Mouse (Mus musculus) forebrain, embryonic 10.5 days (tissue): ENCODE results near the gene Cul7. TPM values are rescaled to one million over a fixed set of nuclear protein-coding genes. Genes with fewer than 3 reads are reported as not detected.
A peak's percentile ranks its signal among the peaks of the same experiment; 100 is the strongest.

Source experiments
- DNase-seq: peaks from one replicate; pipeline ENCODE4 v3.0.0-alpha.2; 2017; ENCODE audit warnings: low spot score; ENCODE audit errors: extremely low spot score
- H3K27ac ChIP-seq: fragments of 300-500 bp; sonication (generic); 2 replicates; pipeline ENCODE4 v1.5.1; 2016; ENCODE audit warnings: mild to moderate bottlenecking
- H3K27me3 ChIP-seq: fragments of 300-500 bp; sonication (generic); 2 replicates; pipeline ENCODE4 v1.6.1; 2016; ENCODE audit warnings: mild to moderate bottlenecking; ENCODE audit not compliant: poor library complexity, severe bottlenecking
- H3K36me3 ChIP-seq: fragments of 300-500 bp; sonication (generic); replicated peaks from 2 replicates; pipeline ENCODE4 v1.6.1; 2016; ENCODE audit warnings: mild to moderate bottlenecking, moderate library complexity
- H3K4me1 ChIP-seq: fragments of 300-500 bp; sonication (generic); 2 replicates; pipeline ENCODE4 v1.6.1; 2016
- H3K4me3 ChIP-seq: fragments of 300-500 bp; sonication (generic); 2 replicates; pipeline ENCODE4 v1.5.1; 2016; ENCODE audit warnings: mild to moderate bottlenecking, moderate library complexity
- H3K9me3 ChIP-seq: fragments of 300-500 bp; sonication (generic); 2 replicates; pipeline ENCODE4 v1.6.1; 2016; ENCODE audit warnings: mild to moderate bottlenecking, moderate library complexity
- WGBS: fragments of 180-500 bp; shearing (Covaris S2); methylation state at CpG from one replicate; pipeline ENCODE4 v1.1.7; 2016; 5-methylcytosine and 5-hydroxymethylcytosine counted together
- polyA plus RNA-seq: library from polyadenylated mRNA; unstranded; fragments of >200 nt; fragmentation: Nextera tagmentation; extraction: Ambion mirVana; gene quantifications from 2 replicates; pipeline ENCODE4 v1.2.1, GENCODE M21; 2016

Gene Cul7
- polyA plus RNA-seq, 1 experiment from 2014 or later: 40.9 TPM

- Histone ChIP-seq H3K9me3 (no peaks in the 10 kb centered on the region), H3K27ac (peak overlapping the region; percentile 96), H3K4me3 (peak overlapping the region; percentile 94), H3K4me1 (peaks cover 55% of the 10 kb centered on the region), H3K36me3 (peaks cover 31% of the 10 kb centered on the region), H3K27me3 (no peaks in the 10 kb centered on the region)
- no peak for DNase-seq
- 5% methylated on average over 40 of the region's 41 CpGs for WGBS
Observed at GRCm38 (mm10) chr17:46703971-46704886, 54.1 kb downstream of the Cul7 start.

DNA sequence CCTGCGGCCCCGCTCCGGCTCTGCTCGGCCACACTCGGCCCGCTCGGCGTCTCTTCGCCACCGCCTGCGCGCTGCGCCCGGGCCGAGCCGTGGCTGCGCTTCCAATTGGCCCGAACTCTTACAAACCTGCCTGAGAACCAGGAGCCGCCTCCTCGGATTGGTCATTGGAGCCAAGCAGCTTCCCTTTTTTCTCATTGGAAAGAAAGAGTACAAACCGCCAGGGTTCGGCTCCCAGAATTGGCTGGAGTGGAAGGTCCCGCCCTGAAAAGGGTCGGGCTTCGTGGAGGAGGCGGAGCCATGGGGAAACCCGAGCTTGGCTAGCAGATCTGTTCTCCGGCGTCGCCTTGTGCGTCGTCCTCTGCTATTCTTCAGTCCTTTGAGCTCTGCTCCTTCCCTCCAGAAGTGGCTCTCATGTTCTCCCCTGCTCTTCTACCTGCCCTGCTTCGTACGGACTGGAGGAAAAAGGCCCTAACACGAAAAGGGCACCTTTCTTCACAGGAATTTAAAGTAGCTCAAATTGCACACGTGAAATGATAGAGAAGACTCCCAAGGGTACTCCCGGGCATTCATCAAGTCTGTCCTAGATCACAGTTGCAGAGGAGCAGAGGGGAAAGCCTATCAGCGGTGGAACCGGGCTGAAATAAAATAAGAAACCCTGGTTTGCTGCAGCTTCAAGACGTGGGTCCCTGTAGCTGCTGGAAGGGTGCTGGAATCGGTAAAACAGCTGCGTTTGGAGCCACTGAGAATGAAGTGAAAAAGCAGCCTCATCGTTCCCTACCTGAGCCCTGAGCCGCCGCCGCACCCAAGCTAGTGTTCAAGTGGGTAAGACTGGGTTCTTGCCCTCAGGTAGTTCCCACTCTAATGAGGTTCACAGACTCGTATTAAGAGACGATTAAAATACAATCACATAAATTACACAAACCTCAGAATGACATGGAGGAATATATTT, 55.0 kb downstream of the Cul7 start, which contains the start of gene Ppp2r5d:
Ppp2r5d (minus strand) TSS at position 225 of the 949 bp plus-strand sequence.
- Histone ChIP-seq H3K27me3 (no peaks in the 10 kb centered on the region), H3K9me3 (no peaks in the 10 kb centered on the region), H3K4me1 (peaks cover 55% of the 10 kb centered on the region), H3K36me3 (peaks cover 22% of the 10 kb centered on the region), H3K27ac (peak within 1 kb of the TSS; percentile 96), H3K4me3 (peak within 1 kb of the TSS; percentile 94)
- DNase-seq: peak; percentile 95
- WGBS: 1% methylated on average over 48 of the region's 48 CpGs

DNA sequence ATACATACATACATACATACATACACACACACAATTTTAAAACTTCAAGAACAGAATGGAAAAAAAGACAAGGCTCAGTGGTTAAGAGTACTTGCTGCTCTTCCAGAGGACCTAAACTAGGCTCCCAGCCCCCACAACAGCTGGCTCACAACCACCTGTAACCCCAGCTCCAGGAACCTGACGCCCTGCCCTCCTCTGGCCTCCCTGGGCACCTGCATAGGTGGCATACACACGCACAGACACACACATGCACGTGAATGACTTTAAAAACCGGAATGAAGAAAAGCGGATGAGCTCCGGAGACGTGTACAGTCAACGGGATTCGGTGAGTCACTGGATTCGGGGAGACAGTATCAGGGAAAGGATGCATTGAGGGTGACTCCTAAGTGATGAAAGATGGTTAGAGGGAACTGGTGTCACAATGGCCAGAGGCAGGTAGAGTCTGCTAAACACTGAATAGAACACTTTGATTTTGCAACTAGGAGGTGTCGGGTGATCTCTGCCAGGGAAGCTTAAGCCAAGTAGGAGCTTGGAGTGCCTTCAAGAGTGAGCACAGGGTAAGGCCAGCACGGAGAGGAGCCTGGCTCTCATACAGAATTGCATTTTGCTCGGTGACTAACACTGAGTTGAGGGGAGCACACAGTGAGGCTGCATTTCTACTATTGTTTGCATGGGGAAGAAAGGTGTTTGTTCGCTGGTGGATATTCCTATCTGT, 56.4 kb downstream of the Cul7 start:
- Histone ChIP-seq H3K4me3 (peak overlapping the region; percentile 94; the same call in 1 of the 2 replicates), H3K4me1 (peaks cover 57% of the 10 kb centered on the region), H3K27me3 (no peaks in the 10 kb centered on the region), H3K27ac (no peak overlapping the region), H3K36me3 (peaks cover 8% of the 10 kb centered on the region), H3K9me3 (no peaks in the 10 kb centered on the region)
- DNase-seq: no peak
- 93% methylated on average over 14 of the region's 14 CpGs for WGBS

DNA sequence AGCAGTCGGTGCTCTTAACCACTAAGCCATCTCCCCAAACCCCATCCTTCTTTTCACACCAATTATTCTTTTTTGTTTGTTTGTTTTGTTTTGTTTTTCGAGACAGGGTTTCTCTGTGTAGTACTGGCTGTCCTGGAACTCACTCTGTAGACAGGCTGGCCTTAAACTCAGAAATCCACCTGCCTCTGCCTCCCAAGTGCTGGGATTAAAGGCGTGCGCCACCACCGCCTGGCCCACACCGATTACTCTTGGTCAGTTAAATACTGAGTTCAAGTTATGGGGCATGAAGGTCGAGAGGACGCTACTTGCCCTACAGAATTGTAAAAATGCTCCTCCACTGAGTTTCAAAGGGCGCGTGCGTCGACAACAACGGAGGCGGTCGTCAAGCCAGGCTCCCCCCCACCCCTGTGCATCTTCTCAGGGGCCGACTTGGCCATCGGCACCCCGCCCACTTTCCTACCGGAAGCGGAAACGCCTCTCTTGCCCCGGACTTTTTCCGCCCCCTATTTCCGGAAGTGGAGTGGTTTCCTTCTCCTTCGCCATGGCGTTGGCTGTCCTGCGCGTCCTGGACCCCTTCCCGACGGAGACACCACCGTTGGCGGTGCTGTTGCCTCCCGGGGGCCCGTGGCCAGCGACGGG, 60.9 kb downstream of the Cul7 start, which contains the start of gene Pex6:
Pex6 (plus strand) TSS at position 505 of the 639 bp plus-strand sequence.
- Histone ChIP-seq H3K4me3 (peak within 1 kb of the TSS; percentile 97), H3K4me1 (peaks cover 37% of the 10 kb centered on the region), H3K27me3 (no peaks in the 10 kb centered on the region), H3K27ac (peak within 1 kb of the TSS; percentile 87), H3K36me3 (peaks cover 32% of the 10 kb centered on the region), H3K9me3 (no peaks in the 10 kb centered on the region)
- DNase-seq: peak; percentile 94
- 7% methylated on average over 36 of the region's 36 CpGs for WGBS

DNA sequence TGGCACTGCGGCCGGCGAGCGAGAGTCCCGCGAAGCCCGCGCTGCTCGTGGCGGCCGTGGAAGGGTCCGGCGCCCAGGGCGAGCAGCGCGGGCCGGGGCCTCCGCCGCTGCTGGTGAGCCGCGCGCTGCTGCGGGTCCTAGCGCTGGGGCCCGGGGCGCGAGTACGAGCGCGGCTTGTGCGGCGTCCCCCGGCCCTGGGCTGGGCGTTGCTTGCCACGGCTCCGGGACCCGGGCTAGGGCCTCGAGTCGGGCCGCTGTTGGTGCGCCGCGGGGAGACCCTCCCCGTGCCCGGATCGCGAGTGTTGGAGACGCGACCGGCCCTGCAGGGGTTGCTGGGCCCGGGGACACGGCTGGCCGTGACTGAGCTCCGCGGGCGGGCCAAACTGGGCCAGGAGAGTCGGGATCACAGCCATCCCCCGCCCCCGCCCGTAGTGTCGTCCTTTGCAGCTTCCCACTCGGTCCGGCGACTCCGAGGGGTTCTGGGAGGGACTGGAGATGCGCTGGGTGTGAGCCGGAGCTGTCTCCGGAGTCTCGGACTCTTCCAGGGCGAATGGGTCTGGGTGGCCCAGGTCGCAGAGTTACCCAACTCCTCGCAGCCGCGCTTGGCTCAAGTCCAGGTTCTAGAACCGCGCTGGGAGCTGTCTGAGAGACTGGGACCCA, 61.6 kb downstream of the Cul7 start:
- under 1% methylated on average over 76 of the region's 76 CpGs for WGBS
- DNase-seq: no peak
- peaks cover 30% of the 10 kb centered on the region for H3K4me1 ChIP-seq
- H3K4me3 ChIP-seq: peak overlapping the region; percentile 97
- H3K9me3 ChIP-seq: no peaks in the 10 kb centered on the region
- H3K27me3 ChIP-seq: no peaks in the 10 kb centered on the region
- H3K27ac ChIP-seq: peak overlapping the region; percentile 87
- peaks cover 38% of the 10 kb centered on the region for H3K36me3 ChIP-seq

GRCm38 (mm10) chr17:46712442-46712841, 62.3 kb downstream of the Cul7 start:
- Histone ChIP-seq H3K4me3 (peak overlapping the region; percentile 97), H3K4me1 (peaks cover 26% of the 10 kb centered on the region), H3K27ac (no peak overlapping the region; the same call in 1 of the 2 replicates), H3K27me3 (no peaks in the 10 kb centered on the region), H3K36me3 (peaks cover 45% of the 10 kb centered on the region), H3K9me3 (no peaks in the 10 kb centered on the region)
- no peak for DNase-seq
- WGBS: 83% methylated on average over 7 of the region's 7 CpGs

DNA sequence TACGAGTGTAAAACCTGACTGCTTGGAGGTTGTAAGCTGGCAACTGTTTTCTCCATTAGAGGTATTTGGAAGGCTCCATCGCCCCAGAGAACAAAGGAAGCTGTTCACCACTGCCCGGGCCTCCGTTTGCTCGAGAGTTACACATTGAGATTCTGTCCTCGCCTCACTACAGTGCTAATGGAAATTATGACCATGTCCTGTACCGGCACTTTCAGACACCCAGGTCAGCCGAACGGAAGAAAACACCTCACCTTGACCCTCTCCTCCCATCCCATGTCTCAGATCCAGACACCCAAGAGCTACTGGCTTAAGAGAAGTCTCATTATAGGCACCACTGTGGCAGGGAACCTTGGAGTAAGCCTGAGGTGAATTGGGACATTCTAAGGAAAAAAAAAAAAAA, 63.7 kb downstream of the Cul7 start:
- peaks cover 26% of the 10 kb centered on the region for H3K4me1 ChIP-seq
- DNase-seq: no peak
- 94% methylated on average over 9 of the region's 9 CpGs for WGBS
- no peak overlapping the region for H3K27ac ChIP-seq
- H3K36me3 ChIP-seq: peaks cover 47% of the 10 kb centered on the region
- H3K9me3 ChIP-seq: no peaks in the 10 kb centered on the region
- H3K4me3 ChIP-seq: no peak overlapping the region
- H3K27me3 ChIP-seq: no peaks in the 10 kb centered on the region

Other genes with a start within 250 kb of the Cul7 start
- gene Crip3, start 221.4 kb upstream of the Cul7 start, polyA plus RNA-seq: 0.76 TPM in 1 of 2 replicates, not detected in the other
- not detected in 2 replicates for gene Slc22a7, start 211.9 kb upstream of the Cul7 start, polyA plus RNA-seq
- 0.71 and 1.1 TPM in 2 replicates for gene Ttbk1, start 162.7 kb upstream of the Cul7 start, polyA plus RNA-seq
- 107 TPM in 2 replicates for gene Dnph1, start 153.6 kb upstream of the Cul7 start, polyA plus RNA-seq
- 3.5 and 3.7 TPM in 2 replicates for gene Cul9, start 103.9 kb upstream of the Cul7 start, polyA plus RNA-seq
- gene Srf, start 94.2 kb upstream of the Cul7 start, polyA plus RNA-seq: 5.4 and 5.5 TPM in 2 replicates
- 66.0 and 68.4 TPM in 2 replicates for gene Ptk7, start 20.8 kb upstream of the Cul7 start, polyA plus RNA-seq
- 29.1 and 31.8 TPM in 2 replicates for gene Klc4, start 4.3 kb upstream of the Cul7 start, polyA plus RNA-seq
- 136 and 137 TPM in 2 replicates for gene Mrpl2, start 4.1 kb upstream of the Cul7 start, polyA plus RNA-seq
- 69.0 and 70.1 TPM in 2 replicates for gene Rrp36, start 24.0 kb downstream of the Cul7 start, polyA plus RNA-seq
- 163 and 165 TPM in 2 replicates for gene Mea1, start 28.5 kb downstream of the Cul7 start, polyA plus RNA-seq
- gene Klhdc3, start 30.6 kb downstream of the Cul7 start, polyA plus RNA-seq: 132 and 133 TPM in 2 replicates
- gene Ppp2r5d, start 54.8 kb downstream of the Cul7 start, polyA plus RNA-seq: 144 and 154 TPM in 2 replicates
- 19.6 and 20.2 TPM in 2 replicates for gene Pex6, start 61.1 kb downstream of the Cul7 start, polyA plus RNA-seq
- 0.80 and 0.87 TPM in 2 replicates for gene Gnmt, start 78.8 kb downstream of the Cul7 start, polyA plus RNA-seq
- gene Cnpy3, start 101.9 kb downstream of the Cul7 start, polyA plus RNA-seq: 71.8 and 71.9 TPM in 2 replicates
- gene Ptcra, start 113.4 kb downstream of the Cul7 start, polyA plus RNA-seq: 0.55 and 1.00 TPM in 2 replicates
- 54.4 and 54.7 TPM in 2 replicates for gene 2310039H08Rik, start 122.3 kb downstream of the Cul7 start, polyA plus RNA-seq
- 242 and 248 TPM in 2 replicates for gene Rpl7l1, start 132.3 kb downstream of the Cul7 start, polyA plus RNA-seq
- 2.9 and 4.1 TPM in 2 replicates for gene Bicral, start 208.1 kb downstream of the Cul7 start, polyA plus RNA-seq
- 43.1 and 48.4 TPM in 2 replicates for gene Tbcc, start 240.3 kb downstream of the Cul7 start, polyA plus RNA-seq